Mouse (Mus musculus) R1 (cell line): ENCODE measurements around the gene Irf2bp2.

Source experiments
- DNase-seq: peaks from one replicate; pipeline ENCODE4 v3.0.0-alpha.2; 2018; ENCODE audit warnings: low read depth, low spot score

Gene Irf2bp2

DNA sequence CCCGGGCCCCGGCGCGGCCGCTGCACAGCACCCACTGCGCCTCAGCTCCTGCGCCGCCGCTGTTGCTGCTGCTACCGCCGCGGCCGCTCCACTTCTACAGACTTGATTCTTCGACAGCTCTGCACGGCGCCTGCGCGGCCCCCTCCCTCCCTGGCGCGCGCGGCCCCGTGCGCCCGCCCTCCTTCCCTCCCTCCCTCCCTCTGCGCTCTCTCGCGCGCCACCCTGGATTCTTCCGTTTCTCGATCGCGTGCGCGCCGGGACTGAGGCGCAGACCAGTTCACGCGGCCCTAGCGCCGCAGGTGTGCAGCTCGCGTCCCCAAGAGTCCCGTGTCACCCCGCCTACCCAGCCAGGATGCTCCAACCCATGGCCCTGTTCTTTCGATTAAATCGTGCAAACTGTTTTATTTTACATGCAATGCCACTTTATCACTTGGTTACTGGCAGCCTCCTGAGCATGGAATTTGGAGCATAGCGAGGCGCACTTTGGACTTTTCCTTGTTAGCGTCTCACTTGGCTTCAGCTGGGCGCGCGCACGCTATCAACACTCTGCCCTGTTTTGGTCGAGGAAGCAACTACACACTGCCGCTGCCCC lies at the start of gene Irf2bp2:
TSS of gene Irf2bp2 (minus strand) at position 98 of the 592 bp plus-strand sequence.
- DNase-seq: peak; percentile 94

- DNase-seq: no peak
Measured at GRCm38 (mm10) chr8:126642665-126643064, 48.9 kb upstream of the Irf2bp2 start.

DNA sequence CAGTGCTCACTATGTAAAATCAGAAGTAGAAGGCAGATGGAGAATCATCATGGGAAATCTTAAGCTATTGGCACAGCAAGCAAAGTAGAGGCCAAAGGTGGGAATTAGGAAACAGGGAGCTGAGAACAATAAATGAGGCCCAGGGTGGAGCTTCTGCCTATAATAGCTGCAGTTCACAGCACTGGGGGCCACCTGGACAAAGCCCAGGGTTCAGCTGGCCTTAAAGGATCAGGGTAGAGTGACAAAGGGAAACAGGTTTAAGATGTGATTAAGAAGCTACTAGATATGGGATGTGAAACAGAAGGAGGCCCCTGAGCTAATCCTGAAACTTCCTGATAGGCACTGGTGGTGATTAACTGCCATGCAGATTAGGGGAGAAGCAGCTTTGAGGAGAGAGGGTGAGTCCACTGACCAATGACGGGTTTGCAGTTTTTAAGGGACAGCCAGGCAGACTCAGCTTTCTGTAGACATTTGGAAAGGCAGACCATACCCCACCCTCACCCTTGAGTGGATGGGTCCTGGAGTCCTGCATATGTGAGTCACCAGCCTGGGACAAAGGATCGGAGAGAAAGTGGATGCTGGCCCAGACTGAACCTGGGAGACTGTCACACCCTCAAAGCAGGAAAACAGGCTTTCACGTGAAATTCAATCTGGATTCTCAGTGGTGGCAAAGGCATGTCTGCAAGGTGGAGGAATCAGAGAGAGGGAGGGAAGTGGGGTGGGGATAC lies 47.9 kb upstream of the Irf2bp2 start:
- DNase-seq: no peak

GRCm38 (mm10) chr8:126639161-126639560 lies 45.4 kb upstream of the Irf2bp2 start:
- DNase-seq: no peak

- DNase-seq: no peak
Measured at GRCm38 (mm10) chr8:126638027-126638426, 44.2 kb upstream of the Irf2bp2 start.

DNA sequence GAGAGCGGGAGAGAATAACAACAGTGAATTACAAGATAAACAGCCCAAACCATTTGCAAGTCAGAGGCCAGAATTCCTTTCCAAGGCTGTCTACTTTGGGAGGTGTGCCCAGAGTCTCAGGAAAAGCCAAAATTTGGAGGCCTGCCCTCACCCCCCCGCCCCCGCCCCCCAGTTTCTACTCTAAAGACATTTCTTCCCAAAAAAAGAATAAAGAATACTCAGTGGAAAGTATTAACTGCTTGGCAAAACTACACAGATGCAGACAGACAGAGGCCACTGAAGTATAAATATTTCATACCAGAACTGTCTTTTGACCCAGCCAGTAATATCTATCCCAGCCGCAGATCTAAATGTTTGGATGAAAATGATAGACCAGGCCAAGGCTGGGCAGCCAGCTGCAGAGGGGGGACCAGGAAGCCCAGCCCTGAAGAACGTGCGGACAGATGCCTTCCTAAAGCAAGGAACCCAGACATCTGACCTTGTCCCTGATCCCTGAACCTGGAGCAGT lies 40.8 kb upstream of the Irf2bp2 start:
- no peak for DNase-seq

- no peak for DNase-seq
Measured at GRCm38 (mm10) chr8:126628616-126629015, 34.8 kb upstream of the Irf2bp2 start.

DNA sequence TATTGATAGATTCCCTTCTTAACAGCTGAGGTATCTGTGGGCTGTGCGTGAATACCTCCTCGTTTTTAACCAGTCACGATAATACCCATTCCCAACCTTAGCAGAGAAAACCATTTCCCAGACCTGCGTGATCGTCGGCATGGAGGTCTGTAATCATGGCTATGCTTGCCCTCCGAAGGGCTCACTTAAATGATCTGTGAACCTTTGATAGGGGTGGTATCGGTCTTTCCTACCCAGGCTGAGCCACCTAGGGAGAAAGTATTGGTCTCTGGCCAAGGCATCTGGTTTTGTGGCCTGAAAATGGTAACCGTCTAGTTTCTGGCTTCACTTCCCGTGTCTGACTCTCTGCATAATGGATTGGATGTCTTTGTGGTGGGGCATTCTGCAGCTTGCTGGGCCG lies 32.6 kb upstream of the Irf2bp2 start:
- no peak for DNase-seq

GRCm38 (mm10) chr8:126622111-126622795 lies 28.5 kb upstream of the Irf2bp2 start:
- no peak for DNase-seq

DNA sequence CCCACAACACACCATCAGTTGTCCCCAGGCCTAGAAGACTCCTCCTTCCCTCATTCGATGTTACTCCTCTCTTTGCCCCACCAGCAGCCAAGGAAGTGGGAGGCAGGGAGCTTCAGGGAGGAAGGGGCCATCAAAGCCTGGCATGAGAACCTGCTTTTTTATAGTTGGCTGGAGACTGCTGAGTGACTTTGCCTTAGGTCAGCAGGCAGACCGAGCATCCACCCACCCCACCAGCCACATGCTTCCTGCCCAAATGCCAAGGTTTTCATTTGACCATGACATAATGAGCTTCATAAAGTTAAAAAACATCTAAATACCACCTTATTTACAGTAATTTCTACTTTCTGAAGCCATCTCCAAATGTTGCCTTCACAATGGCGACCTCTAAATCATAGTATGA lies 26.9 kb upstream of the Irf2bp2 start:
- DNase-seq: no peak

- no peak for DNase-seq
Measured at GRCm38 (mm10) chr8:126619487-126619886, 25.7 kb upstream of the Irf2bp2 start.

DNA sequence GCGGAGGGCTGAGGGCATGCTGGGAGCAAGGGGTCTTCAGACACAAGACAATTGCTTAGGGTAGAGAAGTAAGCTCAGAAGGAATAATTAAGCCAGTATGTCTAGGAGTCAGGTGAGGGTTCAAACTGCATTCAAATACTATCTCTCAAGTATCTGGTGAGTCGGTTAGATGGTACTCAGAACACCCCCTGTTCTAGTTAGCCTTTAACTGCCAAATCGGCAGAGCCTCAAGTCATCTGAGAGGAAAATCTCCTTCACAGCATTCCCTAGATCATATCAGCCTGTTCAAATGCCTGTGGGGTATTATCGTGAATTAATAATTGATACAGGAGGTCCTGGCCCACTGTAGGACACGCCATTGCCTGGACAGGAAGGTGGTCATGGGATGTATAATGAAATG lies 23.9 kb upstream of the Irf2bp2 start:
- DNase-seq: no peak

DNA sequence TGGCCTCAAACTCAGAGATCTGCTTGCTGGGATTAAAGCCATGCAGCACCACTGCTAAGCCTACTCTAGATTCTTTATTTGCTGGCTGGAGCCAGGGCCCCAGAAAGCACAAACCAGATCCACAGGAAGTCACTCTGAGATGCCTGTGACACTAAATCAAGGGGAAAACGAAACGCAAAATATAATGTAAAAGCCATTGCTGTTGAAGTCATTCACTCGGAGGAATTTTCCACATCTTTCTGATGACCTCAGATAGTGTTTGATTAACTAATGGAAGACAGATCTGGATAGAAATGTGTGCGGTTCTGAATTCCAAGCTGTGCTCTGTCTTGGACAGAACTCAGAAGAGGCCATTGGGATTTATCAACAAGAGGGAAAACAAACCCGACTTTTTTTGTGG lies 22.9 kb upstream of the Irf2bp2 start:
- no peak for DNase-seq

DNA sequence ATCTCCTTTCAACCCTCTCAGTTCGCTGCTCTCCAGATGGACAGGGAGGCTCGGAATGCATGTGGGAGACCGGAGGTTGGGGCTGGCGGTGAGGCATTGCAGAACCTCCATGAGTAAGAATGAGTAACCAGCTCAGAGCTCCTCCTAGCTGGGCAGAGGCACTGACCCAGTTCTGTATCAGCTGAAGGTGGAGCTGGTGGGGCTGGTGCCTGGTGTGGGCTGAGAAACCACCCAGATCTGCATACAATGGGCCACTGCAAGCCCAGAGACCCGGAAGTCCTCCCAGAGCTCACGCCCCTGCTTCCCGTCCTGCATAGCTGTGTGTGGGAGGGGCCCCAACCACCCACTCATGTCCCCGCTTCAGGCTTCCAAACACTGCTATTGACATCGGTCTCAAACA lies 22.0 kb upstream of the Irf2bp2 start:
- peak; percentile 62 for DNase-seq

DNA sequence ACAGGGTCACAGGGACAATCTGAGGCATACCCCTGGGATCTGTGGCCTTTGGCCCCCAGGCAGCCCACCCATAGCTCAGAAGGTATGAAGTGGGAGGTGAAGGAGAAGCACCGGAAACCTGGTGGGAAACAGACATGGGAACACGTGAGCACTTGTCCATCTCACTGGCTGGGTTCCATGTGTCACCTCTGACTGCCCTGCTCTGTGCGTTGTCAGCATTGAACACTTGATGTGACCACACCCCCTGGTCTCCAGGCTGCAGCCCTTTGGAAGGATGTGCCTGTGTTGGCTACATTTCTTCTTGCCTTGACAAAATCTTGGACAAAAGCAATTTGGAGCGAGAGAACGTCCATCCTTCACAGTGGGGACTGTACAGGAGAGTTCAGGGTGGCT lies 20.9 kb upstream of the Irf2bp2 start:
- DNase-seq: no peak

DNA sequence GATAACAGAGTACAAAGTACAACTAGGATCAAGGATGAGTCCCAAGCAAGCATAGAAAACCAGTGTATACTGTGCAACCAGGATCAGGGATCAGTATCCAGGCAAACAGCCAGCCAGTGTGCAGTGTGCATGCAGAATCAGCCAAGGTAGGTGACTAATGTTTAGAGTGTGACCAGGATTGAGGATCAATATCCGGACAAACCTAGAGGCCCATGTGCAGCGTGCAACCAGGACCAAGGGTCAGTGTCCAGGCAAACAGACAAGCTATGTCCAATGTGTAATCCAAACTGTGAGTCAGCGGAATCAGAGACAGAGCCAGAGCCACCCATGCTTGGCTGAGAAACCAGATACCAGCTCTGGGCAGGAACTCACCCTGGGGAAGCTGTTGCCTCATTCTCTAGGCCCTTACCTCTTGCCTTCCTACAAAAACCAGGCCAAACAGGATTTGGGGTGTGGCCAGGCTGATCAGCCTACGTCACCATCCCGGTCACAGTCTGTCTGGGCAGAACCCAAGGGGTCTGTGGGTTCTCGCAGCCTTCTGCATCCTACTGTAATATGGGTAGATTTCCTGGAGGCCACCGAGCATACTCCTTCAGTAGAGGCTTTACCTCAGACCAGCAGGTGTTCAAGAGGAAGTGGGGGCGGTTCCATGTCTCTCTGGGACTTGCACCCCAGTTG lies 20.4 kb upstream of the Irf2bp2 start:
- no peak for DNase-seq

- no peak for DNase-seq
Measured at GRCm38 (mm10) chr8:126613143-126613542, 19.4 kb upstream of the Irf2bp2 start.

- DNase-seq: no peak
Measured at GRCm38 (mm10) chr8:126612739-126613138, 19.0 kb upstream of the Irf2bp2 start.

GRCm38 (mm10) chr8:126610713-126611112 lies 16.9 kb upstream of the Irf2bp2 start:
- no peak for DNase-seq

DNA sequence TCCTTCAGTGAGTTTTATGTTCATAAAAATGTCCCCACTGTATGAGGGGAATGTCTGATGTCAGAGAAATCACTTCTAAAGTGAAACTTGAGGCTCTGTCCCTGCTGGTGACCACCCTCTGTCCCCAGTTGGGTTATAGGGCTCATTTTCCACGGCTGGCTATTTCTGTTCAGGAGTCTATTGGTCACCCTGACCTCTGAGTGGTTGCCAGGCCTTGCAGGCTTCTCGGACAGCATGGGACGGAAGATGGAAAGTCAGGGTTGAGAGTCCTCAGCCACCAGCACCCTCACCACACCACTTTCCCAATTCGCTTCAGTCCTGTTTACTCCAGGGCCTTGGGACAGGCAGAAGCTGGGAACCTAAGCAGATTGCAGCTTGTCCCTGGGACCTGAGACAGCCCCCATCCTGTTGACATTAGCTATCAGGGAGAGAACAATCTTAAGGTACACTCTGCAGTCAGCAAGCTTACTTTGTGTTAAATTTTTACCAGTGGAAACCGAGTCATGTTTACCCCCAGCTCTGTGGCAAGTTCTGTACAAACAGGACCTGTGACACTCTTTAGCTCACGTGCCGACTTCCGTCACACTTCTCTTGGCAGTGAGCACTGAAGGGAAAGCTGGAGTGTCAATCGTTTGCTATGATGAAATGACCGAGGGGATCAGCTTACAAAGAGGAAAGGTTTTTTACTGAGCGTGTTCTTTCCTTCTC lies 15.9 kb upstream of the Irf2bp2 start:
- DNase-seq: no peak

- peak; percentile 98 for DNase-seq
Measured at GRCm38 (mm10) chr8:126603241-126603947, 9.6 kb upstream of the Irf2bp2 start.
